Comparison of ENCODE assay signal across 21 mouse cellular contexts in genomic region chr6:129876549-129876948, GRCm38 (mm10). TPM values are rescaled to one million over a fixed set of nuclear protein-coding genes. Genes with fewer than 3 reads are reported as not detected.
"Had no signal": no experiment of that assay in that cellular context is flagged by ENCODE, and none has a peak within 500 bp of the region (broad histone marks: within the 10 kb centered on the region; RNA-seq: fewer than 3 reads in every experiment).

Gene Klra17, minus strand, starts transcription at chr6:129876672.

- H3K27me3 ChIP-seq: limb, embryonic 13.5 days; midbrain, embryonic 13.5 days; neural tube, embryonic 15.5 days; stomach, embryonic 15.5 days had no signal

- H3K9ac ChIP-seq: limb, embryonic 13.5 days; lung, embryonic 14.5 days; midbrain, embryonic 13.5 days; neural tube, embryonic 15.5 days; stomach, embryonic 15.5 days had no signal

- DNase-seq: kidney, adult 9 months; kidney, postnatal 4 days; left cerebral cortex, postnatal 4 days; lung, embryonic 14.5 days; lung, postnatal 10 days; thymus, adult 2 months; thymus, postnatal 25 days had no signal

- H3K9me3 ChIP-seq: stomach, embryonic 15.5 days had no signal

- ATAC-seq: midbrain, embryonic 13.5 days had no signal

- H3K27ac ChIP-seq: kidney, postnatal 0 days; layer of hippocampus, adult 2 months; limb, embryonic 13.5 days; macrophage; midbrain, embryonic 13.5 days; neural tube, embryonic 15.5 days; stomach, embryonic 15.5 days had no signal

- H3K4me3 ChIP-seq: layer of hippocampus, adult 2 months; limb, embryonic 13.5 days; midbrain, embryonic 13.5 days; neural tube, embryonic 15.5 days; stomach, embryonic 15.5 days had no signal

- H3K4me1 ChIP-seq: limb, embryonic 13.5 days; midbrain, embryonic 13.5 days; neural tube, embryonic 15.5 days; stomach, embryonic 15.5 days had no signal

- H3K36me3 ChIP-seq: limb, embryonic 13.5 days; midbrain, embryonic 13.5 days; neural tube, embryonic 15.5 days; stomach, embryonic 15.5 days had no signal

RNA-seq across cellular contexts. Expression of gene Klra17, which starts in this region (rescaled TPM):
- total RNA-seq: layer of hippocampus, adult 2 months; layer of hippocampus, postnatal 10 days; left cerebral cortex, adult 18-20 months; left cerebral cortex, postnatal 10 days; left cerebral cortex, postnatal 4 days; midbrain, postnatal 0 days had no signal
- polyA plus RNA-seq: limb, embryonic 13.5 days; liver, embryonic 11.5 days; lung, embryonic 14.5 days; midbrain, embryonic 13.5 days; midbrain, postnatal 0 days; neural tube, embryonic 11.5 days; neural tube, embryonic 15.5 days; testis, adult 2 months had no signal
